Mouse (Mus musculus) midbrain, embryonic 15.5 days (tissue): ENCODE measurements around the gene Mocs3. TPM values are rescaled to one million over a fixed set of nuclear protein-coding genes. Genes with fewer than 3 reads are reported as not detected.

Experiments
- ATAC-seq: fragments of 200-750 bp; cut with Nextera tagmentation; replicated peaks from 2 replicates; pipeline ENCODE4 v1.8.0; 2017; ENCODE audit warnings: moderate TSS enrichment
- H3K27ac ChIP-seq: fragments of 300-500 bp; sonication (generic); 2 replicates; pipeline ENCODE4 v1.5.1; 2015; ENCODE audit warnings: mild to moderate bottlenecking, inconsistent platforms
- H3K27me3 ChIP-seq: fragments of 300-500 bp; sonication (generic); replicated peaks from 2 replicates; pipeline ENCODE4 v1.6.1; 2015; ENCODE audit warnings: inconsistent platforms
- H3K36me3 ChIP-seq: fragments of 300-500 bp; sonication (generic); replicated peaks from 2 replicates; pipeline ENCODE4 v1.6.1; 2015; ENCODE audit warnings: inconsistent platforms
- H3K4me1 ChIP-seq: fragments of 300-500 bp; sonication (generic); 2 replicates; pipeline ENCODE4 v1.6.1; 2015; ENCODE audit warnings: inconsistent platforms
- H3K4me2 ChIP-seq: fragments of 300-500 bp; sonication (generic); 2 replicates; pipeline ENCODE4 v1.6.1; 2015; ENCODE audit warnings: inconsistent platforms, mild to moderate bottlenecking, moderate library complexity
- H3K4me3 ChIP-seq: fragments of 300-500 bp; sonication (generic); 2 replicates; pipeline ENCODE4 v1.5.1; 2015; ENCODE audit warnings: mild to moderate bottlenecking, inconsistent platforms
- H3K9ac ChIP-seq: fragments of 300-500 bp; sonication (generic); 2 replicates; pipeline ENCODE4 v1.6.1; 2015; ENCODE audit warnings: mild to moderate bottlenecking, inconsistent platforms
- H3K9me3 ChIP-seq: fragments of 300-500 bp; sonication (generic); 2 replicates; pipeline ENCODE4 v1.6.1; 2016; ENCODE audit warnings: inconsistent platforms
- WGBS: fragments of 180-500 bp; shearing (Covaris S2); methylation state at CpG from one replicate; pipeline ENCODE4 v1.1.7; 2015; ENCODE audit warnings: mixed read lengths; 5-methylcytosine and 5-hydroxymethylcytosine counted together
- polyA plus RNA-seq: library from polyadenylated mRNA; unstranded; fragments of >200 nt; fragmentation: Nextera tagmentation; extraction: Ambion mirVana; gene quantifications from 2 replicates; pipeline ENCODE4 v1.2.1, GENCODE M21; 2015

The Mocs3 gene
- polyA plus RNA-seq, result 9.3 and 10.3 TPM in 2 replicates

DNA sequence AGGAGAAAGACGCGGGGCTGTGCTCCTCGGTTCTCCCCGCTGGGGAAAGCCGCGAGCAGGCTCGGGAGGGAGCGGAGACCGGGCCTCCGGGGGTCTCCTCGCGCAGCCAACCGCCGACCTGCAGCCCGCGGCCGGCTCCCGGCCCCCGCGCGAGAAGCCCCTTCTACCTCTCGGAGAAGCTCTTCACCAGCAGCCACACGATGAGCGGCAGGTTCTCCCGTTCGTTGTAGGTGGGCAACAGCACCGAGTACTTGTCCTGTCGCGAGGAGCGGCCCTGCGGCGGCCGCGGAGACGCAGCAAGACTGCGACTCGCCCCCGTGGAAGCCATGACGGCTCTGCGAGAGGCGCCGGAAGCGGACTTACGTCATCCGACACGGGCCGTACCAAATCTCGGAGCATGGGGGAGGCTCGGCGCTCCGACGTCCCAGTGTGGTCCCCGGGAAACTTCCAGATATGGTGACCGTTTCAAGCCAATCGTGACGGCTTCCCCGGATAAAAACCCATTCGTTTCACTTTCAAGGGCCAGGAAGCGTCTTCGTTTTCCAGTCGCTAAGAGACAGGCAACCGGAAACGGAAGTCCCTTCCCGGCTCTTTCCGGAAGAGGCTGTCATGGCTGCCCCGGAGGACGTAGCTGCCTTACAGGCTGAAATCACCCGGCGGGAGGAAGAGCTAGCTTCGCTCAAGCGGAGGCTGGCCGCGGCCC, at the start of gene Mocs3, which contains the start of the genes Gm20716 and Dpm1:
TSS of gene Mocs3 (plus strand) at position 597 of the 703 bp plus-strand sequence.
TSS of gene Gm20716 (minus strand) at position 339 of the 703 bp plus-strand sequence.
TSS of gene Dpm1 (minus strand) at position 566 of the 703 bp plus-strand sequence.
- no peaks in the 10 kb centered on the region for H3K9me3 ChIP-seq
- H3K4me3 ChIP-seq, result peak within 1 kb of the TSS; percentile 93
- peaks cover 15% of the 10 kb centered on the region; the same call in 1 of the 2 replicates for H3K36me3 ChIP-seq
- peaks cover 46% of the 10 kb centered on the region for H3K4me1 ChIP-seq
- H3K4me2 ChIP-seq, result peak within 1 kb of the TSS; percentile 95
- H3K9ac ChIP-seq, result peak within 1 kb of the TSS; percentile 95
- no peaks in the 10 kb centered on the region for H3K27me3 ChIP-seq
- peak; percentile 88 for ATAC-seq
- H3K27ac ChIP-seq, result peak within 1 kb of the TSS; percentile 97
- under 1% methylated on average over 73 of the region's 73 CpGs for WGBS

DNA sequence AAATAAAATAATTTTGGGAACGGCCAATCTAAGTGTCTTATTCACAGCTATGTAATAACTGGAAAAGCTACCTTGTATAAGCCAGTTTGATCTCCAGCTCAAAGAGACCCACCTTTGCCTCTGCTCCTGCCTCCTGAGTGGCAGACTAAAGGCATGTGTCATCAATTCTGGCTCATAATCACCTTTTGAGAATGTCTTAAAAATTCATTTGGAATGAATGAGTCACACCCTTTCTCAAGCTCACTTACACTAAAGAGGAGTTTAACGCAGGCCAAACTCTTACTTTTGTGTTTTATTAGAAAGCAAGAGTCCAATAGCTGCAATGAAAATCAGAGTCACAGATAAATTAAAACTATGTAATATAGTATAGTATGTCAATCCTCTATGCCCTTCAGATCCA, 38.6 kb upstream of the Mocs3 start:
- H3K4me1 ChIP-seq, result peaks cover 65% of the 10 kb centered on the region
- no peak overlapping the region for H3K4me3 ChIP-seq
- no peaks in the 10 kb centered on the region for H3K27me3 ChIP-seq
- H3K36me3 ChIP-seq, result peaks cover 3% of the 10 kb centered on the region
- 93% methylated on average over 2 of the region's 2 CpGs for WGBS
- no peak overlapping the region for H3K27ac ChIP-seq
- H3K9me3 ChIP-seq, result no peaks in the 10 kb centered on the region
- no peak for ATAC-seq
- H3K9ac ChIP-seq, result no peak overlapping the region
- no peak overlapping the region for H3K4me2 ChIP-seq

DNA sequence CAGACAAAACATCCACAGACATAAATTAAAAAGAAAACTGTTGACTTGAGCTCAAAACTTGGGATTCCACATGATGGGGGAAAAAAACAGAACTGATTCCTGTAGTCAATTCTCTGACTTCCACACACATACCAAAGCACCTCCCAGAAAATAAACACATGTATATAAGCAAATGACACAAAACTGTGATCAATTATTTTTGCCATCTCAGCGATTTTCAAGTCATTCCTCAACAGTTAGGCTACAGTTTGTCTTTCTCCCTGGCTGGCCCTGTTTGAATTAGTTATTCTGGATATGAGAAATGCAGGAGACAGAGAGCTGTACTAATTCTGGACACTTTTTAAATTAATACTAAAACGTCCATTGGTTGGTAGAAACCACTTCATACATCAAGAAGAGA, 36.7 kb upstream of the Mocs3 start:
- no peak overlapping the region for H3K9ac ChIP-seq
- no peaks in the 10 kb centered on the region for H3K36me3 ChIP-seq
- no peaks in the 10 kb centered on the region for H3K27me3 ChIP-seq
- H3K4me2 ChIP-seq, result no peak overlapping the region
- ATAC-seq, result no peak
- no peaks in the 10 kb centered on the region for H3K9me3 ChIP-seq
- 79% methylated on average over 2 of the region's 2 CpGs for WGBS
- H3K4me1 ChIP-seq, result peaks cover 73% of the 10 kb centered on the region
- H3K4me3 ChIP-seq, result no peak overlapping the region
- no peak overlapping the region for H3K27ac ChIP-seq

GRCm38 (mm10) chr2:168195721-168196120, 34.7 kb upstream of the Mocs3 start:
- WGBS, result 21% methylated on average over 2 of the region's 2 CpGs
- Histone ChIP-seq H3K4me2 (no peak overlapping the region), H3K9me3 (no peaks in the 10 kb centered on the region), H3K27ac (no peak overlapping the region), H3K36me3 (no peaks in the 10 kb centered on the region), H3K27me3 (no peaks in the 10 kb centered on the region), H3K9ac (no peak overlapping the region), H3K4me3 (no peak overlapping the region), H3K4me1 (peaks cover 76% of the 10 kb centered on the region)
- no peak for ATAC-seq

DNA sequence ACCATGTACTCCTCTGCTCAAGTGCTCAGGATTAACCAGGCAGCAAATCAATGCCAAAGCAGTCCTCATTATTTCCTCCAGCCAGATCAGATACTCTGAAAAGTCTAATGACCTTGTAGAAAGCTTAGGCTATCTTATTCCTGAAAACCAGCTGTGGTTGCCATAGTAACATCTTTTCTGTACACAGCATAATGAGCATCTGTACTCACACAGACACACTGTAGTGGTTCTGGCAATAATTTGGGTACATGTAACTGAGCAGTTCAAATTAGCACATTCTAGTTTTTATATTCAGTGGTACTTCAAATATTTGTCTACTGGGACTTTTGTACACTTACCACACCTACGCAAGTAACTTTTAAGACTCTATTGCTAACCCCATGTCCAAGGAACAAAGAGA, 32.0 kb upstream of the Mocs3 start:
- 76% methylated on average over 1 of the region's 1 CpGs for WGBS
- H3K27me3 ChIP-seq, result no peaks in the 10 kb centered on the region
- peak; percentile 51; the same call in 1 of the 2 replicates for ATAC-seq

DNA sequence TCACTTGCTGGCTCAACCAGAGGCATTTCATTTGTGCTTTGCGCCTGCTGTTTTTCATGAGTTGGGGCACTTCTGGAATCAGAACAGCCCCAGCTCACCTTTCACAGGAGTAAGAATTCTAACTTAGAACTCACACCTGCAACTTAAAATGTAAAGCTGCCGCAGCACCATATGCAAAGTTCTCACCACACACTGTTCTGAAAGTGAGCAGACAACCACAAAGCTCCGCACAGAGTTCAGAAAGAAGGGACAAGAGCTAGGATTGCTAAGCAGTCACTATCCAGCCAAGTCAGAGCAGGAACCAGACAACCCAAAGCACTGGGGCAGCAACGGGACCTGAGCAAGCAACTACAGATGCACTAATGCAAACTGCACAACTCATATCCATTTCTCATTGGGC, 30.9 kb upstream of the Mocs3 start:
- 81% methylated on average over 4 of the region's 4 CpGs for WGBS
- no peak overlapping the region for H3K9ac ChIP-seq

More for the DNA sequence above, 32.0 kb upstream of the Mocs3 start:
- H3K4me3 ChIP-seq, result no peak overlapping the region
- no peak overlapping the region for H3K9ac ChIP-seq
- peak overlapping the region; percentile 8; the same call in 1 of the 2 replicates for H3K4me2 ChIP-seq
- H3K9me3 ChIP-seq, result no peaks in the 10 kb centered on the region
- H3K27ac ChIP-seq, result no peak overlapping the region
- H3K36me3 ChIP-seq, result 0 out of 2 replicates have a peak, but pooled peaks cover 2% of the 10 kb centered on the region
- H3K4me1 ChIP-seq, result peaks cover 74% of the 10 kb centered on the region

DNA sequence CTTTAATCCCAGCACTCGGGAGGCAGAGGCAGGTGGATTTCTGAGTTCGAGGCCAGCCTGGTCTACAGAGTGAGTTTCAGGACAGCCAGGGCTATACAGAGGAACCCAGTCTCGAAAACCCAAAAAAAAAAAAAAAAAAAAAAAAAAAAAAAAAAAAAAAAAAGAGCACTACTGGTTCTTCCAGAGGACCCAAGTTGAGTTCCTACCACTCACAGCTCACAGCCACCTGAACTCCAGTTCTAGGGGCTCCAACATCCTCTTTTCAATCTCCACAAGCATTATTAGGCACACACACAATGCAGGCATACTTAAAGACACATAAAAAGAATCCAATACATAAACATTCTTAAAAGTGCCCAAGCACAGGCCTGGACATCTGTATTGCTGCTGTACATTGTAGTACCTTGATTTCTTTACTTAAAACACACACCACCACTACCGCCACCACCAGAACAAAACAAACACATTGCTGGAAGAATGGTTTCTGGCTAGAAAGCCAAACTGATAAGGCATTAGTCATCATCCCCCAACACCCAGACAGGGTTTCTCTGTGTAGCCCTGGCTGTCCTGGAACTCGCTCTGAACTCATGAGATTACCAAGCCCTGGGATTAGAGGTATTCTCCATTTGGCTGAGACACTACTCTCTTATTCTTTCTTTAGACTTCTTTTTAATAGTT, 30.3 kb upstream of the Mocs3 start:
- 0 out of 2 replicates have a peak, but pooled peaks cover 4% of the 10 kb centered on the region for H3K36me3 ChIP-seq
- H3K9ac ChIP-seq, result no peak overlapping the region
- no peak overlapping the region for H3K4me3 ChIP-seq
- peak overlapping the region; percentile 22 for H3K4me2 ChIP-seq
- no peak for ATAC-seq
- peaks cover 77% of the 10 kb centered on the region for H3K4me1 ChIP-seq
- H3K9me3 ChIP-seq, result no peaks in the 10 kb centered on the region
- WGBS, result 83% methylated on average over 5 of the region's 5 CpGs
- no peaks in the 10 kb centered on the region for H3K27me3 ChIP-seq
- H3K27ac ChIP-seq, result no peak overlapping the region

More for the DNA sequence above, 30.9 kb upstream of the Mocs3 start:
- Histone ChIP-seq H3K36me3 (0 out of 2 replicates have a peak, but pooled peaks cover 4% of the 10 kb centered on the region), H3K4me2 (peak overlapping the region; percentile 22; the same call in 1 of the 2 replicates), H3K27me3 (no peaks in the 10 kb centered on the region), H3K4me1 (peaks cover 76% of the 10 kb centered on the region), H3K9me3 (no peaks in the 10 kb centered on the region), H3K27ac (no peak overlapping the region), H3K4me3 (no peak overlapping the region)
- no peak for ATAC-seq

DNA sequence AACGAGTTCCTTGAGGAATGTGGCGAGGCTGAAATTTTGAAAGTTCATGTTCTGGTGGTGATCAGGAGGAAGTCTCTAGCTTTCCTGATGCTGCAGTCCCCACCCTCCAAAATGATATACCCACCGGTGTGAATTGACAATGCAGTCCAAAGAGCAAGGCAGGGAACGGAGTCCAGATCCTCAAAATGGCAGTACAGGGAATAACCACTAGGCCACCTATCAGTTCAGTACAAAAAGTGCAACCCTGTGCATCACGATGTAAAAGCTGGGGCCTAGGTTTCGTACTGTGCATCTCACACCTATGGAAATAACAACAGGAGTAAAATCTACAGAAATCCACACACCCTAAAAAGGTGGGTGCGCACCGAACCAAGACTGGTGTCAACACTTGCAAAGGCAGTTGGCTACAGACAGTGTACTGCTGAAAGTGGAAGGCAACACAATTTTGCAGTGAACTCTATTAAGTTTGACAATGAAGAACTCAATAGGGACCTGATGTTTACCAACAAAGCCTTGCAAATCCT, 25.9 kb upstream of the Mocs3 start:
- H3K9me3 ChIP-seq, result no peaks in the 10 kb centered on the region
- 0 out of 2 replicates have a peak, but pooled peaks cover 4% of the 10 kb centered on the region for H3K36me3 ChIP-seq
- H3K4me1 ChIP-seq, result peaks cover 45% of the 10 kb centered on the region
- no peak overlapping the region for H3K27ac ChIP-seq
- peak overlapping the region; percentile 70 for H3K4me2 ChIP-seq
- WGBS, result 88% methylated on average over 8 of the region's 8 CpGs
- peak overlapping the region; percentile 83 for H3K4me3 ChIP-seq
- H3K27me3 ChIP-seq, result no peaks in the 10 kb centered on the region
- 0 out of 2 replicates have a peak overlapping the region, but pooled peaks have one; percentile 100 for H3K9ac ChIP-seq
- no peak for ATAC-seq

DNA sequence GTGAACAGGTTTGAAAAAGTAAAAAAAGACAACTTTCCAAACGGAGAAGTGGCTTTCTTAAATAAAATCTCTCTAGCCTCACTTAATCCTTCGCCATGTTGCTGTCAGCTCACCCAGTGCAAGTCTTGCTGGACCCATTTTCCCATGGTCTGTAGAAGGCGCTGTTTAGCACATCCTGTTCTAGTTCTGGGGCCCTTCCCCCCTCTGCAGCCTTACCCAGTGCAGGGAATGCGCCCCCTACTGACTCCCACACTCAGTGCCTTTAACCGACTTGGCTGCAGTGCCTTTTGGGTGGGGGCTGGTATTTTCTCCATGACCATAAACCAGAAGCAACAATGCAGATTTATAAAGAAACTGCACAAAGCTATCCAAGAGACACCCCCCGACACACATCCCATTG, 25.2 kb upstream of the Mocs3 start:
- Histone ChIP-seq H3K9me3 (no peaks in the 10 kb centered on the region), H3K4me3 (peak overlapping the region; percentile 83), H3K9ac (peak overlapping the region; percentile 100), H3K4me1 (peaks cover 38% of the 10 kb centered on the region), H3K4me2 (peak overlapping the region; percentile 70), H3K36me3 (peaks cover 7% of the 10 kb centered on the region), H3K27me3 (no peaks in the 10 kb centered on the region), H3K27ac (peak overlapping the region; percentile 99)
- ATAC-seq, result peak; percentile 33; the same call in 1 of the 2 replicates
- WGBS, result 2% methylated on average over 6 of the region's 6 CpGs

DNA sequence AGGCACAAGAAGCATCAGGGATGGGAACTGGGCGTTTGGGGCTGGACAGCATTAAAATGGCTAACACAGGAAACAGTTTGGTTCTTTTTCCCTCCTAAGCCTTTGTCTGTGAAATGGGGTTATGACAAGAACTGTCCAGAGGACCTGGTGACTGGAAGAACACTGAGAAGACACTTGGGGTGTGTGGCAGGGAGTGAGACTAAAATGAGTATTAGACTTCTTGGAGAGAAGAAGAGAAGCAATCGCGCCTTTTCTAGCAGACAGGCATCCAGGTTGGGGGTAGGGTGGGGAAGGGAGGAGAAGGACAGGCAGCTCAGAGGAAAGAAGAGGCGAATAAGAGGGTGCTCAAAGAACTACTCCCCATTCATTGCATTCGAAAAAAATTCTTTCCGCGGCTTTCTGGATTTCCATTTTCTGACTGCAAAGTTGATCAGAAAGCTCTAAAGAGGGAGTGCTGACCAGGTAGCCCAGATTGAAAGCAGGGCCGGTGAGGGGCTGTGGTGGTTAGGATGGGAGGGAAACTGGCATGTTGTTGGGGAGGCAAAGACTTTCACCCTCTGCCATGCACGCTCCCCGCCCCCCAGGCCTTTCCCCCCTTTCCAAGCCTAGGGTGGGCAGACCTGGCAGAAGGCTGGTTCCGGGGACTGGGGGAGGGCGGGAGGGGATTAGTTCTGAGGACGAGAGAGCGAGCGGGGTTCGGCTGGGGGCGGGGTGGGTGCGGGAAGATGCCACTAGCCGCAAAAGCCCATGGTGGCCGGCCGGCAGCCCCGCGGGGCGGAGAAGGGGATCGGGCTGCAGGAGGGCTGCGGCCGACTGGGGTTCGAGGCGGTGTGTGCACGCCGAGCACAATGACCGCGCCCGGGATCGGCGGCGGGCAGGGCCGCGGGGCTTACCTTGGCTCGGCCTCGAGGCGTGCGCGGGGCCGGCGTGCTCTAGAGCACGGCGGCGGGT, 24.5 kb upstream of the Mocs3 start:
- Histone ChIP-seq H3K4me3 (peak overlapping the region; percentile 83), H3K36me3 (peaks cover 13% of the 10 kb centered on the region), H3K4me2 (peak overlapping the region; percentile 70), H3K4me1 (peaks cover 31% of the 10 kb centered on the region), H3K9ac (peak overlapping the region; percentile 100), H3K27ac (peak overlapping the region; percentile 99), H3K27me3 (no peaks in the 10 kb centered on the region), H3K9me3 (no peaks in the 10 kb centered on the region)
- peak; percentile 31 for ATAC-seq
- whole genome bisulfite sequencing, result under 1% methylated on average over 45 of the region's 49 CpGs
